Mouse (Mus musculus) ovary, postnatal 14 days (tissue): ENCODE results near the gene Lmo7.
A peak's percentile ranks its signal among the peaks of the same experiment; 100 is the strongest.

Experiments
- DNase-seq: peaks from one replicate; pipeline ENCODE4 v3.0.0; 2022; ENCODE audit warnings: low spot score

The Lmo7 gene

DNA sequence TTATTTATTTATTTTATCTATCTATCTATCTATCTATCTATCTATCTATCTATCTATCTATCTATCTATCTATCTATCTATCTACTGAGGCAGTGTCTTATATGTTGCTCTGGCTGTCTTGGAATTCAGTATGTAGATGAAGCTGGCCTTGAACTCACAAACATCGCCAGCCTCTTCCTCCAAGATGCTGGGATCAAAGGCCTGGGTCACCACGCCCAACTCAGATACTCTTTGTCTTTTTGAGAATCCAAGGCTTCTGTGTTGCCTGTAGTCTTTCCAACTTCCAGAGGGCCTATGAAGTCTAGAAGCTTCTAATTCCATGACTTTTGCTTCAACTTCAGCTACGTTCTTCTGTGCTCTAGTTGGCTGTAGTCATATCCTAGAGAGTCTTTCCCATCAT lies 48.7 kb downstream of the Lmo7 start:
- DNase-seq, result no peak

DNA sequence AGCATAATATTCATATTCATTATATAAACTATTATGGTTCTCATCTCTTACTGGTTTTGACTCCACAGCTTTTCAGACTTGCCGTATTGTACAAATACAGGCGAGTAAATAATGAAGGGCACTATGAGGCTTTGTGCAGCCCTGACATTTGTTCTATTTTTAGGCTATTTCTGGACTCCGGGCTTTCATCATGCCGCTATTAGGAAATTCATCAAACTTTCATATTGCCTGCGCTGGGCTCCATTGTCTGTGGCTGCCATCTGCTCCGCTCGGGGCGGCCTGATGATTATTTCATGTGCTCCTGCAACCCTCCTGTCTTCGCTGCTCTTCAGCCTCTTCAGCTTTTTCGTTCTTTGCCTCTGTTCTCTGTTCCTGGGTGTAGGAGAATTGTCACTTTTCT lies 50.3 kb downstream of the Lmo7 start:
- DNase-seq, result no peak

GRCm38 (mm10) chr14:101781219-101781618 lies 51.5 kb downstream of the Lmo7 start:
- DNase-seq, result no peak

DNA sequence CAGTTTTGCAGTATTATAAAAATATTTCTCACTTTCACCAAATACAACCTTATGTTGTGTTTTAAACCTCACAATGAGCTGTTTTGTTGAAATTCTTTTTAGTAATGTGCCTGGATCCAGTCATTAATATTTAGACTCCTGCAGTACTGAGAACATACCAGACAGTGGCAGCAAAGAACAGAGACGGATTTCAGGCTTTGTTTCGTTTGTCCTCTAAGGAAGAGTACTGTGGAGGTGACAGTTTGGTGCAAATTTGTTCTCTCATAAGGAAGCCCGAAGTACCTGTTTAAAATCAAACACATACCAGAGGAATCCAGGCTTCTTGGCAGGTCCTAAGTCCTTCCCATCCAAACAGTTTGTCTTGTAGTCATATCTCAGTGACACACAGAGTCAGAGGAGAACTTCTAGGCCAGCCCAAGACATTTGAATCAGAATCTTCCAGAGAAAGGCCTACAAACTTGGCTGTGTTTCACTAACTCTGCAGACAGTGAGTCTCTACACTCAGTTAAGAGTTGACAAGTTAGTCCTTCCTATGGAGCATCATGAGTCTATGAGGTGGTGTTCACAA lies 52.3 kb downstream of the Lmo7 start:
- DNase-seq, result peak; percentile 43

- no peak for DNase-seq
Observed at GRCm38 (mm10) chr14:101784315-101784945, 54.7 kb downstream of the Lmo7 start.

- DNase-seq, result peak; percentile 6
Observed at GRCm38 (mm10) chr14:101787903-101788302, 58.1 kb downstream of the Lmo7 start.

DNA sequence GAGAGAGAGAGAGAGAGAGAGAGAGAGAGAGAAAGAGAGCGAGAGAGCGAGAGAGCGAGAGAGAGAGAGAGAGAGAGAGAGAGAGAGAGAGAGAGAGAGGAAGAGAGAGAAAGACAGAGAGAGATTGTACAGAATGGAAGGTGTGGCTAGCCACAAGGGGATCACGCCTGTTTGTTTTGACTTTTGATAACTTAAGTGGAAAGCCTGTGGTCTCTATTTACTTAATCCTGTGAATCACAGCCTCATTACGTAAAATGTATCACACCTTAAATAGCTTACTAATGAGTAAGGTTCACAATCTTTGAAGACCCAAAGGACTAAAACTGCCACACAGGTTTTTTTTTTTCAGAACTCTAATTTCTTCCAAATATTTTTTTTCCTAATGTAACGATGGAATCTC lies 58.7 kb downstream of the Lmo7 start:
- no peak for DNase-seq

- no peak for DNase-seq
Observed at GRCm38 (mm10) chr14:101794553-101795177, 64.9 kb downstream of the Lmo7 start.

DNA sequence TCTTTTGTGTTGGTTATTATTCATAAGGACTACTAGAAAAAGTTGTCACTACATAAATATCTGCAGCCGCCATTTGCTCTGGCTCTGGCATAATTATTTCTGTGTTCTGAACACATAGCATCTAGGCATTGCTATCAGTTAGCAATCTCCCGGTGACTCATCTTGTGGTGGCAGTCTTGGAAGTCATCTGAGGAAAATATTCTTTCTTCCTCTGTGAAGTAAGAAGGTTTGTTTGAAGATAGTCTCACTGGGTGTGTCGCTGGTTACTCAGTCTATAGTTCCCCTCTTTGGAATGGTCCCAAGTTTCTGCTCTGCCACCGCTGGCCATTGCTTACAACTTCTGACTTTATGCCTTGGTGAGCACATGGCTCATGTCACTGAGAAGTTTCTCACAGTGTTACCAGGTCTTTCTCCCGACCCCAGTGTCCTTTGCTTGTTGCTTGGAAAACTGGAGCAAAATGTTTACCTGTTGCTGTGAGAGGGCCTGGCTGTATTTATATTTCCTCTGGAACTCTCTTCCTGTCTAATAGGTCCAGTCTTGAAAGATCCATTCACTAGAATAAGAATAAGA lies 68.3 kb downstream of the Lmo7 start:
- DNase-seq, result no peak

DNA sequence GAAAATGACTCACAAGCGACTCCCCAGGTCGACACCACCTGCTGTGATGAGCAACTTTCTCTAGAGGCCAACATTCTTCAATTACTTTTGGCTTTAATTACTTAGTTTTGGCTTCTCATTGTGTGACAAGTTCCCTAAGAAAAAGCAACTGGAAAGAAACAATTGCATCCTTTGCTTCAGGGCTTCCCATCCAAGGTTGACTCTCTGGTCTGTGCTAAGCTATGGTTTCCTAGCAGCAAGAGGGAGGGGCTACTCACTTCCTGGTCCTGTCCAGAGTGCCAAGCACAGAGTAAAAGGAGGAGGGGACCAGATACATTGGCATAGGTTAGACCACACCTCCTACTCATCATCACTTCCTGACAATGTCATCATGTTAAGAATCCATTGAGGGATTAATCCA lies 69.0 kb downstream of the Lmo7 start:
- no peak for DNase-seq

DNA sequence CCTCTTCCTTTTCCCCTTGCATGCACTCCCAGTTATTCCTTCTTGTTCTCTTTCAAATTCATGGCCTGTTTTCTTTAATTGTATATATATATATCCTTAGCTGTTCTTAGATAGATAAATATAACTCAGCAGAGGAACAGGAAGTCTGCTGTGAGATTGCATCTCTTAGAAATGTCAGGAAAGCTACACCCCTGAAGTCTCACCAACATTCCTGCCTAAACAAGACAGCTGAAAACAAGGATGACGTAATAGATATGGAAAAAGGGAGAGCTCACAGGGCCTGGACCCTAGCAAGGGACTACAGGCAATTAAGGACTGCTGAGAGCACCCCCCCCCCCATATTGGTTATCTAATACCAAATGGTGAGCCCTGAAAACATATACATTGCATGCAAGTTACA lies 71.9 kb downstream of the Lmo7 start:
- DNase-seq, result no peak

GRCm38 (mm10) chr14:101804119-101804518 lies 74.4 kb downstream of the Lmo7 start:
- no peak for DNase-seq

DNA sequence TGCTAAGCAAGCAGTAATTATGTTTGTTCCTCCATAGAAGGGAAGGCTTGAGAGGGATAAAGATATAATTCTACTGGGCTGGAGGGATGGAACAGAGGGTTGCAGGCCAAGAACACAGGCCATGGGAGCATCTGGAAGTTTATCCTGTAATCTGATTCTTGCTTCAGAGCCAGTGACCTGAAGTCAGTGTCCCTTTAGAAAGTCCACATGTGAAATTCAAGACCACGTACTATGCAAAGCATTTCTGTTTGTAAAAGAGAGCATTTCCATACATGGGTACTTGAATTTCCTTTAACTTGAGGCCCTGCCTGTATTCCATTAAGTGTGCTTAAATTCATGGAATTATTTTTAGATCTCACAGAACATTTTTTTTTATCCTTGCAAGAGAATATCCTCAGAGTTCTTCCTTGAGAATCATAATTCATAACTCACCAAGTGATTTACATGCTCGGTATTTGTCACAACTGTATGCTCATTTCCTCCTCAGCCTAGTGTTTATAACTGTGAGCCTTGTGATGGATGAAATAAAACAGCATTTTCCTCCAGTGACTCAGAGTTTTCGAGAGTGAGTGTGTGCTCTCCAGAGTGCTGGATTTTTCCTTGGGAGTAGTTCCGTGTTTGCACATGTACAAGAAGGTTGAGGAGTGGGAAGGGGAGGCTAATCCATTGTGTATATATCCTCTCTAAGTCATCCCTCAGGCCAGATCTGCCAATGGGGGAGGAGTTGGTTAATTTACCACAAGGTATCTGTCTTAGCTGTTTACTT lies 75.0 kb downstream of the Lmo7 start:
- no peak for DNase-seq

- no peak for DNase-seq
Observed at GRCm38 (mm10) chr14:101805328-101805697, 75.6 kb downstream of the Lmo7 start.

DNA sequence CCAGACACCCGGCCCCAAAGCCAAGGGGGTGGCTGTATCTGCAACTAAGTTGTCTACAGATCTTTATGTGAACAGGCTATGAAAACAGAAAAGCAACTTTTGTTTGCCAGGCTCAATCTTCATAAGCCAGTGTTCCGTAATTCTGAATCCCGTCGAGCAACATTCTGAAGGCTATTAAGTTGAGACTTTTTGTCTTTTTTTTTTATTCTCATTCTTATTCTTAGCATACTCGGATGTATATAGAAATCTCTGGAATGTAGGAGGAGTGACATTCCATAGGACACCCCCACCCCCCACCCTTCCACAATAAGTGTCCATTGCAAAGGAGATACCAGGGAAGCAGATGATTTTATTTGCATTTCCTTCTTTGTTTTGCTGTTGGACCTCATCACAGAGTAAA lies 76.3 kb downstream of the Lmo7 start:
- no peak for DNase-seq

- DNase-seq, result no peak
Observed at GRCm38 (mm10) chr14:101806607-101807006, 76.8 kb downstream of the Lmo7 start.

DNA sequence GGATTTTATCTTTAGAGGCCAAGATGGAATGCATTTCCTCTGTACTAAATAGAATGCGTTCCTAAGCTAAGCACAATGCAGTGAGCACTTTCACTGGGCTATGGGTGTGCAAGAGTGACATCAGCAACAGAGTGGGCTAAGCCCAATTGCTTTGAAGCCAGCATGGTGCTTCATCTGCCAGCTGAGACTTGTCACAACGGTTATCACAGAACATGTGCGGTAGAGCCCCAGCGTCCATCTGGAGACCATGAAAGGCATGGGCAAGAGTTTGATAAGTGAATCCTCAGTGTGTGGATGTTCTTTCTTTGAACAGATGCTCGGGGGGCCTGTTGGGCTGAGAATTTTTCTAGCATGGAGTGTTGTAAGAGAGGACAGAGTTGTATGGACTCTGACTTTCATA lies 86.7 kb downstream of the Lmo7 start:
- no peak for DNase-seq

GRCm38 (mm10) chr14:101822390-101822789 lies 92.6 kb downstream of the Lmo7 start:
- no peak for DNase-seq

DNA sequence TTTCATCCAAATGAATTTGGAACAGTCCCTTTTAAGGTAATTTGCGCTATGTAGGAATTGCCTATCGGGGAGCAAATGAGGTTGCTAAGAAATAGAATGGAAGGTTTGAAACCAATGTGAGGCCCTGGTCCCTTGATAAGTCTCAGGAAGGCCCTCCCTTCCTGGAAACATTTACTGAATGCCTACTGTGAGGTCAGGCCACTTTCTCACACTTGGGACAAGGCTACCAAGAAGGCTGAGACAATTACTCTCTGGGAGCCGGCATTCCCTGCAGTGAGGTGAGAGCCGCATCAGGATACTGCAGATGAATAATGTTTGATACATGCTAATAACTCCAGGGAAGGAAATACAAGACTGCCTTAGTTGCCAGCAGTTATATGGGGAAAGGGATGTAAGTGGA lies 93.1 kb downstream of the Lmo7 start:
- no peak for DNase-seq

- no peak for DNase-seq
Observed at GRCm38 (mm10) chr14:101829676-101830075, 99.9 kb downstream of the Lmo7 start.

DNA sequence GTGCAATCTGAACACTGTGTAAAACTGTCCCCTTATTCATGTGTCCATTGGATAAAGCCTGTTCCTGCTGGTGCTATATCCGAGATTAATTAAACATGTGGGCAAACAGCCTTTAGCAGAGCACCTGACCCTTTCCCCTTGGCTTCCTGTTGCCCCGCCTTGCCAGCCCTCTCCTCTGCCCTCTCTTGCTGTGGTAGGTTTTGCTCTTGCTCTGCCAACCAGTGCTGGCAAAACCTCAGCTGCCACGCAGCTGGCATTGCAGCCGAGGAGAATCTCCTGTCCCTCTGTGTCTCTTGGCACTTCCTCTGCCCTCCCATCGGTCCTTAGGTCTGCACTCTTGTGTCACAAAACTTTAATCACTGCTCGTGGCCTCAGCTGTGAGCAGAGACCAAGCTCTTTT lies 100.4 kb downstream of the Lmo7 start:
- no peak for DNase-seq

- DNase-seq, result no peak
Observed at GRCm38 (mm10) chr14:101834109-101834508, 104.4 kb downstream of the Lmo7 start.

DNA sequence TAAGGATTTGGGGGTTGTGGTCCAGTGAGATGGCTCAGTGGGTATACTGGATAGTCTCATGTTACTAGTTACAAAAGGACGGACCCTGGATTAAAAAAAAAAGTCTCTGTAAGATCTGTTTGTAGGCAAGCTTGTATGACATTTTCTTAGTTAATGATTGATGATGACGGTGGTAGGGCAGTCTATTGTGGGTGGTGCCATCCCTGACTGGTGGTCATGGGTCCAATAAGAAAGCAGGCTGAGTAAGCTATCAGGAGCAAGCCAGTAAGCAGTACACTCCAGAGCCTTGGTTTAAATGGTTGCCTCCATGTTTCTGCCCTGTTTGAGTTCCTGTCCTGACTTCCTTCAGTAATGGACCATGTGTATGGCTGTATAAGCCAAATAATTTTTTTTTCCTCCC lies 106.6 kb downstream of the Lmo7 start:
- no peak for DNase-seq
